Mouse (Mus musculus) left cerebral cortex, adult 11 months (tissue): ENCODE results near the gene Rgsl1.
"Not testable (repeated sequence)": the region's sequence is repeated elsewhere in the genome, so short reads cannot be mapped to it uniquely, and the experiment has no call there.

Source experiments
- DNase-seq: peaks from one replicate; pipeline ENCODE4 v3.0.0; 2022; ENCODE audit warnings: low spot score

Rgsl1 gene

DNA sequence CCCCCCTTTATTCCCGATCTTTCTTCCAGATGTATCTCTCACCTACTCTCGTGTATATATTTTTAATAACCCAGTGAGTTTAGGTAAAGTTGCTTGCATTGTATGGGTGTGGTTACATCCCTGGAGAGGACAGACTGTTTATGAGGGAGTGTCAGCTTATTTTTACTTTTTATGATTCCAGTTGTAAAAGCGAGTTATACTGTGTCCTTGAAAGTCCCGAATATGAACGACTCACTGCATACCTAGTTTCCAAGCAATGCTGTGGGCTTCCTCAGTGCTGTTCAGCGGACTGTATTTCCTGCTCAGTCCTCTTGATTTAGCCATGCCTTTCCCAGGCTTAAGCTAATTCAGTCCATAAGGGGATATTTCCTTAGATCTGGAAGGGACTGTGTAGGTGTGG, 68.8 kb downstream of the Rgsl1 start:
- no peak for DNase-seq

DNA sequence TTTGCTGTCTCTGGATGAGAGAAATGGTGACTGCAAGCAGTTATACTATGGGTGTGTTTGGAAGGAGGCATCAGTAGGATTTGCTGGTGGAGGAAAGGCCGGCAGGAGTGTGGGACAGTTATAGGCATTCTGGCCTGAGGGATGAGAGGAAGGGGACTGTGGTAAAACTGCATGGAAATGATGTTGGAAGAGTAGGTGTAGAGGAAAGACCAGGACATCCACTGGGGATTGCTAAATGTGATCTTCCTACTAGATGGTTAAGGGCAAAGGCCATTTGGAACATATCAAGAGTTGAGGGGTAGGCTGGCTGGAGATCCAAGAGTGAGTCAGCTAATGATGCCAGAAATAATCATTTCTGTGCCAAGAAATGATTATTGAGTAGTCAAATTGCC, 73.2 kb downstream of the Rgsl1 start:
- DNase-seq: no peak

DNA sequence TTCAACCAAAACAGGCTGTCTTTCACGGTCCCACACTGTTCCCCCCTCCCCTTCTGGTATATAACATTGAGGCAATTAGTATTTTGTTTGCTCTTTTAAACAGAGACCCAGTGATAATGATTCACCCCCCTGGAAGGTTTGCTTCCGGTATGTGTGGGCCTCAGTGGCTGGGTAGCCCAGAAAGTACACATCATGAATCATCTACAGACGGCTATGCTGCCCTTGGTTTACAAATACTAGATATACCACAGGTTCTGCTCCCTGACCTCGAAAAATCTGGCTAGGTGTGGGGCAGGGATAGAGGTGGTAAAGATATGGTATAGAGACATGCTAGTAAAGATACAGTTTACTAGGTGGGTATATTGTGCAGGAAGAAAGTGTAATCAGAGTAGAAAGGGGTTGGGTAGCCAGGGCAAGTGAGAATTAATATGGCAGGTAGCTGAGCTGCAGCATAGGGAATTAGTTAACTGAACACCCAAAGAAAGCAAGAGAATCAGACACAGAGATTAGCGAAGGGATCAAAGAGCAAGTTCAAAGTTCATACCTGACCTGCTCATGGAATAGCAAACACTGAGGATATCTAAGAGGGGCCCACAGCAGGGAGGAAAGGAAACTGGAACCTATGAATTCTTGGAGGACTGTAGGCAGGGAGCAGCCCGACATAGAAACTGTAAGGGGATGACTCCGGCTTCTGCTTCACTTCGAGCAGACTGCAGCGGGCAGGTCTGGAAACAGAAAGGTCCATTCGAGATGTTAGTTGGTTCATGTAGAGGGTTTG, 73.8 kb downstream of the Rgsl1 start:
- DNase-seq: no peak

DNA sequence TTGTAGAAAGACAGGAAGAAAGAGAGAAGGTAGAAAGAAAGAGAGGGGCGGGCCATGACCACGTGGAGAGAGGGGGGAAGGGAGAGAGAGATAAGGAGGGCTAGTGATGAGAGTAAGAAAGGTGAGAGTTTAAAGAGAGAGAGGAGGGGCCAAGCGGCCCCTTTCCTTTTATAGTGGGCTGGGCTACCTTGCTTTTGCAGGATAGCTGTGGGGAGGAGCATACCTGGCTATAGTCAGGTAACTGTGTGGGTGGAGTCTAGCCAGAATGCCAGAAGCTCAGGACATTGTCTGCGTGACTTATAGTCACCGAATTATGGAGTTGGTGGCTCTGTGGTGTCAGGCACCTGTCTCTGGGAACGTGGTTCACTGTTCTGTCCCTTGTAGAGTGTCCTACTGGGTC, 74.4 kb downstream of the Rgsl1 start:
- not testable (repeated sequence) for DNase-seq

DNA sequence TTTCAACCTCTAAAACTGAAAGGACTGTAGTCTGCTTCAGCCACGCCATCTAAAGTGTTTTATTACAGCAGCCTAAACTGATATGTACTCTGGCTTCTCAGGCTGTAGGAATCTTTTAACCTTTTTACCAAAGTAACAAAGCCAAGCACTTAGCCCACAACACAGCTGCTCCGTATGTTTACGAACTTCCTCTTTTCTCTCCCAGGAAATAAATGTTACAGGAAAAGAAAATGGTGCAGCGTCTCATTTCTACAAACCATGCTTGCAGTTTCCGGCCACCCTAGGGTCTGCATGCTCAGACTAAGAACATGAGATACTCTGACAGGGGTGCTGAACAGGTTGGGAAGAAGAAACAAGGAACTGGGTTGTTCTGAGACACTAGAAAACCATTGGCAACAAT, 75.5 kb downstream of the Rgsl1 start:
- DNase-seq: no peak

GRCm38 (mm10) chr1:153767281-153767680, 76.7 kb downstream of the Rgsl1 start:
- no peak for DNase-seq

DNA sequence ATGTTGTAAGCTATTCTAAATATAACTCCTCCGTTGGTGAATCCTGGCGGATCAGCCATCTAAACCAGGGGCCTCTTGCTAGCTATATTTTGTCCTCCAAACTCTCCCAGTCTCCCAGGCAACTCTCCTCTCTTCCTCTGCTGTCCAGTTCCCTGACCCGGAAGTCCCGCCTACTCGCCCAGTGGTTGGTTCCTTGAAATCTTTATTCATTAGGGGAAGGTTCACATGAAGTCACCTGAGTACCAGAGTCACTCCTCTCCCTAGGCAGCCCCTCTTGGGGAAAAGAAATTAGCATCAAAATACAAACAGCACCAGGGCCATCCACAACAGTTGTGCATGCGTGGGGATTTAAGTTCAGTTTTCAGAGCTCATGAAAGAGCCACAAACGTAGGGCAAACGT, 77.6 kb downstream of the Rgsl1 start:
- DNase-seq: no peak

DNA sequence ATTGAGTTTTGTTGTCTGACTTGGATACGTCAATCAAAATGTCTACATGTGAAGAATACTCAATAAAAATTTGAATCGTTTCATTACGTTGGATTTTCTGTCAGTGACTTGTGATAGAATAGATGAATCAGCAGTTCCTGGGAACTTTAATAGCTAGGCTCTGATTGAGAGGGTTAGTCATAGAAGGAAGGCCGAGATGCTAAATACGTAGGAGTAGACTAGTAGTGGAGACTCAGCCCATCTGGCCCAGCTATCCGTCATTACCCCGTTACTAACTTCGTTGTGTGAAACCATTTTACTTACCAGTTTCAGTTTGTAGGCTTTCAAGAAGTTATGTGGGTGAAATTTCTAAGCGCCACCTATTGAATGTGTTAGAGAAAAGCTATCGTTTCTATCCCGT, 79.8 kb downstream of the Rgsl1 start:
- DNase-seq: no peak

- no peak for DNase-seq
Observed at GRCm38 (mm10) chr1:153753725-153754464, 90.0 kb downstream of the Rgsl1 start.

DNA sequence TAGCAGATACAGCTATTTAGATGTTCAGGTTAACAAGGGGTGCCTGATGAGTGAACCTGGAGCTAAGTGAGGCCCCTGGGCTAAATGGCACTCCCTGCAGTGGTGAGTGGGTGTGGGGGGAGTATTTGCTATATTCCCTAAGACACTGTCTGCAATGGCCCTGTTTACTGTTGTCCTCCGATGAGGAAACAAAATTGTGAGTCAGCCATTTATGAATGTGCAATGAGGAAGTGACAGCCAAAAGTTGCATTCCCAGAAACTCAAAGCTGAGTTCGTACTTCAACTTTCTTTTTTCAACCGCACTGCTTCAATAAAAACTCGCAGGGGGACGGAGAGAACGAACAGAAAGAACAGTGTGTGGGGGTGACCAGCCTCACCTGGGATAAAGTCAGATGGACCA, 91.4 kb downstream of the Rgsl1 start:
- no peak for DNase-seq

DNA sequence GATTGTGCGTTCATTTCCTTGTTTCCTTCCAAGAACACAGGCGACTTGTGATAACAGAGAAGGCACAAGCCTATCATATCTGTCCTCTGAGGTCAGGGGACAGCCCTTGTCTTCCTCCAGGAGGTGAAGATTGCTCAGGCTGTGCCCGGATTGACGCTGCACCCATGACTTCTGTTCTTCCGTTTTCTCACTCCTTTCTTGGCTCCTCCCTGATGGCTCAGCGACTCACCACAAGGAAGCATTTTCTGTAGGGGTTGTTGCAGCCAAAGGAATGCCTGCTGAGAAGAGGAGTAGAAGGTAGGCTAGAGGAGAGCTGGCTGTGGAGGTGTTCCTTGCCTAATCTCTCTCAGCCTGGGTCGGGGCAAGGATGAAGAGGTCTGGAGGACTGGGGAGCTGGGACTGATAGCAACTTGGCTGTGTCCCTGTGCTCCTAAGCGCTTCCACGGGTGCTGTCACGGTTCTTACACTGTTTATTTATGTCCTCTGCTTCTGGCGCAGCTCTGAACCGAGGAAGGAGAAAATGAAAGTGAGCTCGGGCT, 92.1 kb downstream of the Rgsl1 start:
- no peak for DNase-seq

DNA sequence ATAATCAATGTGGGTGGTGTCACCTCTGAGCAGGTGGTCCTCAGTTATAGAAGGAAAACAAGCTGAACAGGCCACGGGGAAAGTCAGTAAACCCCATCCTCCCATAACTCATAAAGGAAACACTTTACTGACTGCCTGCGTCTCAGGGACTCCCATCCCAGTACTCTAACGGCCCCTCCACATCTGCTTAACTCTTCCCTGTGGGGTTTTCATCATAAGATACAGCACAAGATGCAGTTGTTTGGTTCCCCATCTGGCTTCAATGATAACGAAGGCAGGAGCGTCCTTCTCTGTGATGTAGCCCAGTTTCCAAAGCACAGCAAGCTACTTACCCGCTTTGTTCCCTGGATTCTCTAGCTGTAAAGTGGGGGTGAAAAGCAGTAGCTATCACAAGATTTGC, 93.9 kb downstream of the Rgsl1 start:
- DNase-seq: no peak

- no peak for DNase-seq
Observed at GRCm38 (mm10) chr1:153749211-153749801, 94.6 kb downstream of the Rgsl1 start, which contains the start of gene Rnasel. TSS of gene Rnasel (plus strand) at chr1:153749426.

DNA sequence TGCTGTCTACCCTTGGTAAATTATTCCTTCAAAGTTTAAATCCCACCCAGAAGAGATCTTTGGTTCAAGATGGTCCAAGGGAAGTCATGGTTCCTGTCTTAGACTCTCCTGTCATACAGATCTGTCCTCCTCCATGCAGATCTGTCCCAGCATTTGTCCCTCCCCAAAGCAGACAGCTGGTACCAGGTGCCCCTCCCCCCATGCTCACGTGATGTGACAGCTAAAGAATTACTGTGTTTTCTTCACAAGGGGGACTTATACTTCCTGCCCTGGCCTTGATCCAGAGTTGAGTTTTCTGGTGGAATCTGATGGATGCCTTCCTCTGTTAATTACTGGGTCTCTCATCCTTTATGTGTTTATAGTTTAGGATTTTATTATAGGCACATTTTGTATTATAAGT, 95.4 kb downstream of the Rgsl1 start:
- no peak for DNase-seq

DNA sequence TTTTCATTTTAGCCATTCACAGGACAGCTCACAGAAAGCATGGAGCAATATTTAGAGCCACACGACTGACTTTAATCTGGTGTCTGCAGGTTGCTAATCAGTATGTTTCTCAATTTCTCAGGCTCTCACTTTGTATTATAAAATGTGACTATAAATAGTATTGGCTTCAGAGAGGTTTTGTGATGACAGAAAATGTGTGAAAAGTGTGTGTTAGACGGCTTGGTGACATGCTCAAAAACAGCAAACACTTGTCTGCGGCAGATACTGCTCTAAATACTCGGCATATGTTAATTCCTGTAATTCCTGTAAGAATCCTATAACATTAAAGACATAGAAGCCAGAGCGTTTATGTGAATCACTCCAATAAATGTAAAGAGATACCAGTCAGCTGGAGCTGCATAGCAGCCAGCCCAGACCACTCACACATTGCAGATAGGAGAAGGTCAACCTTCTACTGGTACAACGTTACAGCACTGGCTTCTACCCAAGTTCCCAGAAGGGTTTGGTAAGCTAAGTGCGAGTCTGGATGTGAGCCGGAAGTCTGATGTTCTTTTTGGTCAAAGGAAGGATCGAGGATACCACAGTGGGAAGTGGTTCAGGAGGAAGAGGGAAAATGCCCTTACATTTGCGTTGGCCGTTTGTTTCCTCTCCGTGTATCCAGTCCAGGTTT, 95.9 kb downstream of the Rgsl1 start:
- no peak for DNase-seq

- DNase-seq: no peak
Observed at GRCm38 (mm10) chr1:153746728-153747127, 97.2 kb downstream of the Rgsl1 start.

GRCm38 (mm10) chr1:153746119-153746670, 97.7 kb downstream of the Rgsl1 start:
- DNase-seq: no peak

- DNase-seq: peak; percentile 60
Observed at GRCm38 (mm10) chr1:153742374-153743155, 101.4 kb downstream of the Rgsl1 start.

GRCm38 (mm10) chr1:153741551-153742316, 102.2 kb downstream of the Rgsl1 start:
- DNase-seq: no peak

DNA sequence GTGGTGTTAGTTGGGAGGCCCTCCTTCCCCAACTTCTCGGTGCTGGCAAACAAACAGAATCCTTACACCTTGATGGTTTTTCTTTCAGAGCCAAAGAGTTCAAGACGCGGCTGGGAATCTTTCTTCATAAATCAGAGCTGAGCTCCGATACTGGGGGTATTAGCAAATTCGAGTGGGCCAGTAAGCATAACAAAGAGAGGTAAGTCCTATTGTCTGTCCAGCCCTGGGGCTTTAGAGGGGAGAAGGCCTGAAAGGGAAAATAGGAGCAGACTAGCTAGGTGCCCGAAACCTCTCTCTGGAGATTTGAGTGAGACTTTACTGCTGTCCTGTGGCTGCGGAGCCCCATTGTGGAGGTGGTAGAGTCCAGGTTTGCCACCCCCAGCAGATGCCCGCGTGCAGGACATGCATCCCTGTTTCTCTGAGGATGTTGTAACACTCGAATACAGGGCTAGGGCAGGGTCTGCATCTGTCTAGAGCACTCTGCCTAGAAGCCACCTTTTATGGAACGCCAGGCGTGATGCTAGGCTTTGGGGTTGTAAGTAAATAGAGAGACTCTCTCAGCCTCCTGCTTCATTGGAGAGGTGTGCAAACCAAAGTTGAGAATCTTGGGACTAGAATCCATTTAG, 103.1 kb downstream of the Rgsl1 start:
- no peak for DNase-seq
